Mouse (Mus musculus): Measurements from ENCODE around the gene Atxn2. TPM values are rescaled to one million over a fixed set of nuclear protein-coding genes. Genes with fewer than 3 reads are reported as not detected.

Atxn2 gene
- polyA plus RNA-seq, 2 experiments: 19.3 to 24.1 TPM

- ATAC-seq (ENCODE audit: insufficient read depth) (no peak), DNase-seq (ENCODE audit: low read depth in 3 of 3, low spot score in 3 of 3) (no peak)
- Histone ChIP-seq H3K4me3 (ENCODE audit: insufficient read depth in 1 of 2, low read depth in 2 of 2, low read length in 2 of 2) (no peak overlapping the region), H3K27me3 (ENCODE audit: control insufficient read depth, insufficient read depth, low read length) (no peaks in the 10 kb centered on the region), H3K4me1 (replicated peaks; ENCODE audit: control insufficient read depth in 2 of 2, insufficient read depth in 2 of 2, low read length in 1 of 2) (no peaks in the 10 kb centered on the region; a peak in 1 of 4 replicates), H3K9ac (replicated peaks) (no peak overlapping the region), H3K4me2 (ENCODE audit: low read depth) (no peak overlapping the region), H3K36me3 (replicated peaks; ENCODE audit: control insufficient read depth, insufficient read depth, low read depth) (no peaks in the 10 kb centered on the region), H3K27ac (no peak overlapping the region), H3K9me3 (ENCODE audit: control insufficient read depth, low read length) (no peaks in the 10 kb centered on the region)
- WGBS (ENCODE audit: insufficient replicate concordance): 66% methylated on average over 11 of the region's 11 CpGs
- no peak for TF ChIP-seq EP300 (IDR thresholded peaks at IDR 0.05; ENCODE audit: low read depth)
- no peak for TF ChIP-seq CTCF (IDR thresholded peaks at IDR 0.05; ENCODE audit: low read depth)
Measured at GRCm38 (mm10) chr5:121856740-121857139, 145.6 kb downstream of the Atxn2 start.

GRCm38 (mm10) chr5:121858427-121858826 lies 147.3 kb downstream of the Atxn2 start:
- H3K36me3 ChIP-seq (replicated peaks; ENCODE audit: control insufficient read depth, insufficient read depth, low read depth): no peaks in the 10 kb centered on the region
- DNase-seq (ENCODE audit: low read depth in 3 of 3, low spot score in 3 of 3) (no peak), ATAC-seq (ENCODE audit: insufficient read depth) (no peak)
- no peak overlapping the region for H3K27ac ChIP-seq
- no peak overlapping the region for H3K4me3 ChIP-seq (ENCODE audit: insufficient read depth in 1 of 2, low read depth in 2 of 2, low read length in 2 of 2)
- H3K9me3 ChIP-seq (ENCODE audit: control insufficient read depth, low read length): no peaks in the 10 kb centered on the region
- no peaks in the 10 kb centered on the region for H3K27me3 ChIP-seq (ENCODE audit: control insufficient read depth, insufficient read depth, low read length)
- 64% methylated on average over 12 of the region's 12 CpGs for WGBS (ENCODE audit: insufficient replicate concordance)
- no peak overlapping the region for H3K9ac ChIP-seq (replicated peaks)
- no peak overlapping the region for H3K4me2 ChIP-seq (ENCODE audit: low read depth)
- TF ChIP-seq CTCF (IDR thresholded peaks at IDR 0.05; ENCODE audit: low read depth) (no peak), EP300 (IDR thresholded peaks at IDR 0.05; ENCODE audit: low read depth) (no peak)
- no peaks in the 10 kb centered on the region; a peak in 1 of 4 replicates for H3K4me1 ChIP-seq (replicated peaks; ENCODE audit: control insufficient read depth in 2 of 2, insufficient read depth in 2 of 2, low read length in 1 of 2)

GRCm38 (mm10) chr5:121861964-121862363 lies 150.8 kb downstream of the Atxn2 start:
- Histone ChIP-seq H3K27ac (no peak overlapping the region), H3K4me3 (ENCODE audit: insufficient read depth in 1 of 2, low read depth in 2 of 2, low read length in 2 of 2) (no peak overlapping the region), H3K36me3 (replicated peaks; ENCODE audit: control insufficient read depth, insufficient read depth, low read depth) (no peaks in the 10 kb centered on the region), H3K9ac (replicated peaks) (no peak overlapping the region), H3K27me3 (ENCODE audit: control insufficient read depth, insufficient read depth, low read length) (no peaks in the 10 kb centered on the region), H3K4me2 (ENCODE audit: low read depth) (no peak overlapping the region), H3K4me1 (replicated peaks; ENCODE audit: control insufficient read depth in 2 of 2, insufficient read depth in 2 of 2, low read length in 1 of 2) (no peaks in the 10 kb centered on the region; a peak in 1 of 4 replicates), H3K9me3 (ENCODE audit: control insufficient read depth, low read length) (no peaks in the 10 kb centered on the region)
- TF ChIP-seq CTCF (IDR thresholded peaks at IDR 0.05; ENCODE audit: low read depth): no peak
- no peak for TF ChIP-seq EP300 (IDR thresholded peaks at IDR 0.05; ENCODE audit: low read depth)
- DNase-seq (ENCODE audit: low read depth in 3 of 3, low spot score in 3 of 3): no peak
- WGBS (ENCODE audit: insufficient replicate concordance): 45% methylated on average over 5 of the region's 5 CpGs
- ATAC-seq (ENCODE audit: insufficient read depth): no peak

GRCm38 (mm10) chr5:121864330-121864729 lies 153.2 kb downstream of the Atxn2 start:
- H3K27me3 ChIP-seq (ENCODE audit: control insufficient read depth, insufficient read depth, low read length): no peaks in the 10 kb centered on the region
- no peaks in the 10 kb centered on the region for H3K4me1 ChIP-seq (replicated peaks; ENCODE audit: control insufficient read depth in 2 of 2, insufficient read depth in 2 of 2, low read length in 1 of 2)
- TF ChIP-seq EP300 (IDR thresholded peaks at IDR 0.05; ENCODE audit: low read depth): no peak
- TF ChIP-seq CTCF (IDR thresholded peaks at IDR 0.05; ENCODE audit: low read depth): no peak
- 17% methylated on average over 9 of the region's 11 CpGs for WGBS (ENCODE audit: insufficient replicate concordance)
- no peak for DNase-seq (ENCODE audit: low read depth in 3 of 3, low spot score in 3 of 3)
- ATAC-seq (ENCODE audit: insufficient read depth): no peak
- H3K27ac ChIP-seq: no peak overlapping the region
- H3K9ac ChIP-seq (replicated peaks): no peak overlapping the region
- no peak overlapping the region for H3K4me2 ChIP-seq (ENCODE audit: low read depth)
- H3K9me3 ChIP-seq (ENCODE audit: control insufficient read depth, low read length): no peaks in the 10 kb centered on the region
- no peaks in the 10 kb centered on the region for H3K36me3 ChIP-seq (replicated peaks; ENCODE audit: control insufficient read depth, insufficient read depth, low read depth)
- no peak overlapping the region for H3K4me3 ChIP-seq (ENCODE audit: insufficient read depth in 1 of 2, low read depth in 2 of 2, low read length in 2 of 2)

Small RNA genes lying within 50 kb of the gene (microRNA-seq; reads per million reads assigned to microRNA genes)
- not detected for gene Mir7031

Other genes starting within 250 kb of the Atxn2 start
- not detected in 2 replicates for gene Adam1b, start 207.9 kb upstream of the Atxn2 start, polyA plus RNA-seq (2012; rRNA removed)
- not detected in 2 replicates for gene Adam1b, start 207.9 kb upstream of the Atxn2 start, polyA plus RNA-seq (2014; fragmentation: Nextera tagmentation; extraction: Ambion mirVana)
- gene Adam1a, start 165.9 kb upstream of the Atxn2 start, polyA plus RNA-seq (2012; rRNA removed): 1.5 and 1.6 TPM in 2 replicates
- gene Adam1a, start 165.9 kb upstream of the Atxn2 start, polyA plus RNA-seq (2014; fragmentation: Nextera tagmentation; extraction: Ambion mirVana): 0.20 and 0.28 TPM in 2 replicates
- 0.07 TPM in 1 of 2 replicates, not detected in the other for gene Gm42878, start 165.9 kb upstream of the Atxn2 start, polyA plus RNA-seq (2012; rRNA removed)
- not detected in 2 replicates for gene Gm42878, start 165.9 kb upstream of the Atxn2 start, polyA plus RNA-seq (2014; fragmentation: Nextera tagmentation; extraction: Ambion mirVana)
- gene Mapkapk5, start 165.4 kb upstream of the Atxn2 start, polyA plus RNA-seq (2012; rRNA removed): 27.2 and 43.4 TPM in 2 replicates
- 22.8 and 31.4 TPM in 2 replicates for gene Mapkapk5, start 165.4 kb upstream of the Atxn2 start, polyA plus RNA-seq (2014; fragmentation: Nextera tagmentation; extraction: Ambion mirVana)
- 113 and 157 TPM in 2 replicates for gene Aldh2, start 117.5 kb upstream of the Atxn2 start, polyA plus RNA-seq (2012; rRNA removed)
- 48.1 and 61.7 TPM in 2 replicates for gene Aldh2, start 117.5 kb upstream of the Atxn2 start, polyA plus RNA-seq (2014; fragmentation: Nextera tagmentation; extraction: Ambion mirVana)
- 0.81 and 1.1 TPM in 2 replicates for gene Acad12, start 92.4 kb upstream of the Atxn2 start, polyA plus RNA-seq (2012; rRNA removed)
- gene Acad12, start 92.4 kb upstream of the Atxn2 start, polyA plus RNA-seq (2014; fragmentation: Nextera tagmentation; extraction: Ambion mirVana): 0.69 and 0.87 TPM in 2 replicates
- gene Acad10, start 50.8 kb upstream of the Atxn2 start, polyA plus RNA-seq (2012; rRNA removed): 1.6 and 1.7 TPM in 2 replicates
- gene Acad10, start 50.8 kb upstream of the Atxn2 start, polyA plus RNA-seq (2014; fragmentation: Nextera tagmentation; extraction: Ambion mirVana): 2.2 and 2.6 TPM in 2 replicates
- 9.7 and 12.5 TPM in 2 replicates for gene Brap, start 50.8 kb upstream of the Atxn2 start, polyA plus RNA-seq (2012; rRNA removed)
- 22.7 and 22.9 TPM in 2 replicates for gene Brap, start 50.8 kb upstream of the Atxn2 start, polyA plus RNA-seq (2014; fragmentation: Nextera tagmentation; extraction: Ambion mirVana)
- 7.2 and 8.6 TPM in 2 replicates for gene Sh2b3, start 126.3 kb downstream of the Atxn2 start, polyA plus RNA-seq (2012; rRNA removed)
- 5.4 and 5.6 TPM in 2 replicates for gene Sh2b3, start 126.3 kb downstream of the Atxn2 start, polyA plus RNA-seq (2014; fragmentation: Nextera tagmentation; extraction: Ambion mirVana)
- 2.4 and 2.8 TPM in 2 replicates for gene Pheta1, start 137.6 kb downstream of the Atxn2 start, polyA plus RNA-seq (2012; rRNA removed)
- 2.4 and 2.6 TPM in 2 replicates for gene Pheta1, start 137.6 kb downstream of the Atxn2 start, polyA plus RNA-seq (2014; fragmentation: Nextera tagmentation; extraction: Ambion mirVana)